Mouse (Mus musculus): ENCODE measurements around the gene Rbm15.

The Rbm15 gene

GRCm38 (mm10) chr3:107333381-107334201 is at the start of gene Rbm15:
Gene Rbm15 (minus strand): TSS chr3:107333673.
- DNase-seq, result peak; percentile 98

GRCm38 (mm10) chr3:107379422-107379821 is 45.9 kb upstream of the Rbm15 start:
- DNase-seq, result peak; percentile 42

GRCm38 (mm10) chr3:107378626-107379025 is 45.2 kb upstream of the Rbm15 start:
- no peak for DNase-seq

GRCm38 (mm10) chr3:107374948-107375664 is 41.6 kb upstream of the Rbm15 start:
- no peak for DNase-seq

GRCm38 (mm10) chr3:107369156-107369555 is 35.7 kb upstream of the Rbm15 start:
- DNase-seq, result no peak

GRCm38 (mm10) chr3:107367938-107368599 is 34.6 kb upstream of the Rbm15 start:
- DNase-seq, result no peak

- DNase-seq, result no peak
Measured at GRCm38 (mm10) chr3:107365341-107365740, 31.9 kb upstream of the Rbm15 start.

GRCm38 (mm10) chr3:107363391-107363790 is 29.9 kb upstream of the Rbm15 start:
- DNase-seq, result peak; percentile 50

- no peak for DNase-seq
Measured at GRCm38 (mm10) chr3:107360341-107360740, 26.9 kb upstream of the Rbm15 start.

- DNase-seq, result peak; percentile 36
Measured at GRCm38 (mm10) chr3:107357700-107358234, 24.3 kb upstream of the Rbm15 start.

- DNase-seq, result peak; percentile 86
Measured at GRCm38 (mm10) chr3:107356964-107357441, 23.5 kb upstream of the Rbm15 start.

- DNase-seq, result no peak
Measured at GRCm38 (mm10) chr3:107355618-107356260, 22.3 kb upstream of the Rbm15 start.

GRCm38 (mm10) chr3:107351706-107352105 is 18.2 kb upstream of the Rbm15 start:
- DNase-seq, result no peak

GRCm38 (mm10) chr3:107349006-107349405 is 15.5 kb upstream of the Rbm15 start:
- no peak for DNase-seq

- no peak for DNase-seq
Measured at GRCm38 (mm10) chr3:107345033-107345725, 11.7 kb upstream of the Rbm15 start.

- DNase-seq, result no peak
Measured at GRCm38 (mm10) chr3:107343971-107344370, 10.5 kb upstream of the Rbm15 start.

- no peak for DNase-seq
Measured at GRCm38 (mm10) chr3:107334202-107334934, 895 bp upstream of the Rbm15 start.

GRCm38 (mm10) chr3:107332960-107333380 is 503 bp downstream of the Rbm15 start:
- peak; percentile 99 for DNase-seq

- DNase-seq, result peak; percentile 75
Measured at GRCm38 (mm10) chr3:107332127-107332959, 1.1 kb downstream of the Rbm15 start.

GRCm38 (mm10) chr3:107331746-107332126 is 1.7 kb downstream of the Rbm15 start:
- peak; percentile 57 for DNase-seq

Measured in cerebellum, adult 9-11 months (tissue).